Mouse (Mus musculus) midbrain, postnatal 0 days (tissue): ENCODE measurements around the gene Akr7a5. TPM values are rescaled to one million over a fixed set of nuclear protein-coding genes. Genes with fewer than 3 reads are reported as not detected.

Experiments used
- ATAC-seq: fragments of 200-750 bp; cut with Nextera tagmentation; 2 replicates; pipeline ENCODE4 v1.8.0; 2017; ENCODE audit warnings: moderate number of reproducible peaks, mild to moderate bottlenecking, moderate TSS enrichment, moderate library complexity; ENCODE audit not compliant: low FRiP score
- DNase-seq: peaks from one replicate; pipeline ENCODE4 v3.0.0-alpha.2; 2015; ENCODE audit warnings: low spot score
- H3K27ac ChIP-seq: fragments of 300-500 bp; sonication (generic); 2 replicates; pipeline ENCODE4 v1.5.1; 2014; ENCODE audit warnings: low read depth, mild to moderate bottlenecking, low read length, mixed read lengths
- H3K27me3 ChIP-seq: fragments of 300-500 bp; sonication (generic); 2 replicates; pipeline ENCODE4 v1.6.1; 2014; ENCODE audit warnings: low read length, control low read depth, mixed read lengths; ENCODE audit not compliant: insufficient read depth
- H3K36me3 ChIP-seq: fragments of 300-500 bp; sonication (generic); 2 replicates; pipeline ENCODE4 v1.6.1; 2014; ENCODE audit warnings: low read length, control low read depth, mixed read lengths; ENCODE audit not compliant: insufficient read depth
- H3K4me1 ChIP-seq: fragments of 300-500 bp; sonication (generic); 2 replicates; pipeline ENCODE4 v1.6.1; 2014; ENCODE audit warnings: mild to moderate bottlenecking, control low read depth, antibody characterized with exemption, low read length, mixed read lengths; ENCODE audit not compliant: insufficient read depth
- H3K4me2 ChIP-seq: fragments of 300-500 bp; sonication (generic); 2 replicates; pipeline ENCODE4 v1.6.1; 2014; ENCODE audit warnings: low read depth, mild to moderate bottlenecking, low read length, mixed read lengths; ENCODE audit not compliant: poor library complexity, severe bottlenecking
- H3K4me3 ChIP-seq: fragments of 300-500 bp; sonication (generic); 2 replicates; pipeline ENCODE4 v1.5.1; 2014; ENCODE audit warnings: low read depth, mild to moderate bottlenecking, low read length, moderate library complexity
- H3K9ac ChIP-seq: fragments of 300-500 bp; sonication (generic); replicated peaks from 2 replicates; pipeline ENCODE4 v1.6.1; 2014; ENCODE audit warnings: mild to moderate bottlenecking, low read length, moderate library complexity, mixed read lengths; ENCODE audit not compliant: poor library complexity, severe bottlenecking
- H3K9me3 ChIP-seq: fragments of 300-500 bp; sonication (generic); 2 replicates; pipeline ENCODE4 v1.6.1; 2016; ENCODE audit warnings: low read length, control low read depth
- CTCF ChIP-seq: IDR thresholded peaks from 2 replicates; pipeline ENCODE4 v1.5.1; 2016; ENCODE audit warnings: antibody characterized with exemption, mild to moderate bottlenecking
- WGBS: fragments of 180-500 bp; shearing (Covaris S2); extraction: QIAGEN DNeasy Blood & Tissue Kit; methylation state at CpG from one replicate; pipeline ENCODE4 v1.1.7; 2014; 5-methylcytosine and 5-hydroxymethylcytosine counted together
- polyA plus RNA-seq: library from polyadenylated mRNA; unstranded; fragments of >200 nt; fragmentation: Nextera tagmentation; extraction: Ambion mirVana; gene quantifications from 2 replicates; pipeline ENCODE4 v1.2.1, GENCODE M21; 2015
- total RNA-seq: library from RNA; depleted of rRNA; stranded (reverse); fragments of >200 nt; gene quantifications from 2 replicates; pipeline ENCODE4 v1.2.3, GENCODE M21; 2014

Akr7a5 gene
- total and polyA plus RNA-seq, 2 experiments from 2014 or later: 64.4 to 65.4 TPM

GRCm38 (mm10) chr4:139338145-139338544 lies 27.6 kb downstream of the Akr7a5 start:
- TF ChIP-seq CTCF: no peak
- DNase-seq: no peak
- H3K4me2 ChIP-seq: no peak overlapping the region
- no peak overlapping the region for H3K27ac ChIP-seq
- 59% methylated on average over 33 of the region's 33 CpGs for WGBS
- no peaks in the 10 kb centered on the region for H3K9me3 ChIP-seq
- no peak overlapping the region for H3K9ac ChIP-seq
- no peak overlapping the region for H3K4me3 ChIP-seq
- H3K4me1 ChIP-seq: no peaks in the 10 kb centered on the region
- peaks cover 5% of the 10 kb centered on the region; the same call in 1 of the 2 replicates for H3K27me3 ChIP-seq
- ATAC-seq: no peak
- no peaks in the 10 kb centered on the region for H3K36me3 ChIP-seq

- H3K9ac ChIP-seq: no peak overlapping the region
- 77% methylated on average over 4 of the region's 4 CpGs for WGBS
- no peak for TF ChIP-seq CTCF
- no peaks in the 10 kb centered on the region for H3K36me3 ChIP-seq
- H3K27ac ChIP-seq: no peak overlapping the region
- no peaks in the 10 kb centered on the region for H3K4me1 ChIP-seq
- no peak overlapping the region for H3K4me2 ChIP-seq
- H3K4me3 ChIP-seq: no peak overlapping the region
- no peak for ATAC-seq
- H3K27me3 ChIP-seq: peaks cover 5% of the 10 kb centered on the region; the same call in 1 of the 2 replicates
- DNase-seq: no peak
- H3K9me3 ChIP-seq: no peaks in the 10 kb centered on the region
Observed at GRCm38 (mm10) chr4:139340835-139341234, 30.3 kb downstream of the Akr7a5 start.

- H3K9me3 ChIP-seq: no peaks in the 10 kb centered on the region
- no peak for TF ChIP-seq CTCF
- no peak overlapping the region for H3K4me2 ChIP-seq
- H3K27me3 ChIP-seq: peaks cover 5% of the 10 kb centered on the region; the same call in 1 of the 2 replicates
- WGBS: 80% methylated on average over 7 of the region's 7 CpGs
- ATAC-seq (no peak), DNase-seq (no peak)
- peaks cover under 1% of the 10 kb centered on the region; the same call in 1 of the 2 replicates for H3K36me3 ChIP-seq
- H3K4me3 ChIP-seq: no peak overlapping the region
- no peak overlapping the region for H3K9ac ChIP-seq
- H3K4me1 ChIP-seq: no peaks in the 10 kb centered on the region
- H3K27ac ChIP-seq: no peak overlapping the region
Observed at GRCm38 (mm10) chr4:139341556-139342233, 31.2 kb downstream of the Akr7a5 start.

- Histone ChIP-seq H3K36me3 (peaks cover 16% of the 10 kb centered on the region), H3K27ac (no peak overlapping the region), H3K4me1 (no peaks in the 10 kb centered on the region), H3K4me2 (no peak overlapping the region), H3K4me3 (no peak overlapping the region), H3K9me3 (no peaks in the 10 kb centered on the region), H3K27me3 (no peaks in the 10 kb centered on the region), H3K9ac (no peak overlapping the region)
- DNase-seq: peak; percentile 61
- no peak for TF ChIP-seq CTCF
- ATAC-seq: no peak
- WGBS: 71% methylated on average over 5 of the region's 5 CpGs
Observed at GRCm38 (mm10) chr4:139343718-139344117, 33.2 kb downstream of the Akr7a5 start.

GRCm38 (mm10) chr4:139345416-139346019 lies 35.0 kb downstream of the Akr7a5 start:
- no peak overlapping the region for H3K27ac ChIP-seq
- H3K9me3 ChIP-seq: no peaks in the 10 kb centered on the region
- H3K4me1 ChIP-seq: peaks cover 1% of the 10 kb centered on the region; the same call in 1 of the 2 replicates
- DNase-seq (no peak), ATAC-seq (peak; percentile 16; the same call in 1 of the 2 replicates)
- H3K4me3 ChIP-seq: no peak overlapping the region
- H3K9ac ChIP-seq: no peak overlapping the region
- no peaks in the 10 kb centered on the region for H3K27me3 ChIP-seq
- H3K36me3 ChIP-seq: peaks cover 21% of the 10 kb centered on the region
- no peak for TF ChIP-seq CTCF
- WGBS: 71% methylated on average over 23 of the region's 23 CpGs
- no peak overlapping the region for H3K4me2 ChIP-seq
